Mouse (Mus musculus) heart, postnatal 0 days (tissue): ENCODE measurements around the gene Cxcl17. TPM values are rescaled to one million over a fixed set of nuclear protein-coding genes. Genes with fewer than 3 reads are reported as not detected.
"Not testable (repeated sequence)": the region's sequence is repeated elsewhere in the genome, so short reads cannot be mapped to it uniquely, and the experiment has no call there.

ENCODE experiments used
- ATAC-seq: fragments of 200-750 bp; cut with Nextera tagmentation; 2 replicates; pipeline ENCODE4 v1.8.0; 2017; ENCODE audit warnings: low read depth, moderate number of reproducible peaks, moderate library complexity; ENCODE audit not compliant: insufficient read depth
- DNase-seq: peaks from one replicate; pipeline ENCODE4 v3.0.0-alpha.2; 2016; ENCODE audit warnings: low spot score
- H3K27ac ChIP-seq: fragments of 300-500 bp; sonication (generic); 2 replicates; pipeline ENCODE4 v1.5.1; 2014; ENCODE audit warnings: low read depth, mild to moderate bottlenecking
- H3K27me3 ChIP-seq: fragments of 300-500 bp; sonication (generic); 2 replicates; pipeline ENCODE4 v1.6.1; 2014; ENCODE audit warnings: low read length, mixed read lengths; ENCODE audit not compliant: control insufficient read depth, insufficient read depth
- H3K36me3 ChIP-seq: fragments of 300-500 bp; sonication (generic); replicated peaks from 2 replicates; pipeline ENCODE4 v1.6.1; 2014; ENCODE audit warnings: low read length, mixed read lengths; ENCODE audit not compliant: control insufficient read depth, insufficient read depth
- H3K4me1 ChIP-seq: fragments of 300-500 bp; sonication (generic); 2 replicates; pipeline ENCODE4 v1.6.1; 2014; ENCODE audit warnings: antibody characterized with exemption; ENCODE audit not compliant: control insufficient read depth, insufficient read depth
- H3K4me2 ChIP-seq: fragments of 300-500 bp; sonication (generic); 2 replicates; pipeline ENCODE4 v1.6.1; 2014; ENCODE audit warnings: low read depth, mild to moderate bottlenecking, low read length, moderate library complexity
- H3K4me3 ChIP-seq: fragments of 300-500 bp; sonication (generic); 2 replicates; pipeline ENCODE4 v1.5.1; 2014; ENCODE audit warnings: low read depth, low read length
- H3K9ac ChIP-seq: fragments of 300-500 bp; sonication (generic); replicated peaks from 2 replicates; pipeline ENCODE4 v1.6.1; 2014; ENCODE audit warnings: low read depth, low read length, mixed read lengths
- H3K9me3 ChIP-seq: fragments of 300-500 bp; sonication (generic); replicated peaks from 2 replicates; pipeline ENCODE4 v1.6.1; 2016; ENCODE audit warnings: low read length; ENCODE audit not compliant: control insufficient read depth
- CTCF ChIP-seq: IDR thresholded peaks from 2 replicates; pipeline ENCODE4 v1.5.1; 2016; ENCODE audit warnings: antibody characterized with exemption, control low read depth, low read depth
- EP300 ChIP-seq: IDR thresholded peaks from 2 replicates; pipeline ENCODE4 v1.6.1; 2016; ENCODE audit warnings: antibody characterized with exemption, low read depth
- WGBS: fragments of 180-500 bp; shearing (Covaris S2); extraction: QIAGEN DNeasy Blood & Tissue Kit; methylation state at CpG from one replicate; pipeline ENCODE4 v1.1.7; 2014; 5-methylcytosine and 5-hydroxymethylcytosine counted together
- polyA plus RNA-seq: library from polyadenylated mRNA; unstranded; fragments of >200 nt; fragmentation: Nextera tagmentation; extraction: Ambion mirVana; gene quantifications from 2 replicates; pipeline ENCODE4 v1.2.1, GENCODE M21; 2015
- total RNA-seq: library from RNA; depleted of rRNA; stranded (reverse); fragments of >200 nt; gene quantifications from 2 replicates; pipeline ENCODE4 v1.2.3, GENCODE M21; 2014; ENCODE audit warnings: low replicate concordance

Gene Cxcl17
- total and polyA plus RNA-seq, 2 experiments from 2014 or later = 0.42 TPM; not detected in 1

DNA sequence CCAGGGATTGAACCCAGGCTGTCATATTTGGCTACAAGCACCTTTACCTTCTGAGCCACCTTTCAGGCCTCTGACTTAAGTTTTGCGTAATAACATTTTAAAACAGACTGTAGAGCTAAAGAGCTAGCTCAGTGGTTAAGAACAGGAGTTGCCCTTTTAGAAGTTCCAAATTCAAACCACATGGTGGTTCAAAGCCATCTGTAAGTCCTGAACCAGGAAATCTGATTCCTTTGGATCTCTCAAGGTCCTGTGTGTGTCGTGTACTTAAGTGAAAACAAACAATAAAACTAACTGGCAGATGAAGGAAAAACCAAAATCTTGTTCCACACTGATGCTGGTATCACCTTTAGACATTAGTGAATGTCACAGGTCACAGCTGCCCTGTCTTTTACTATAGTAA, 11.1 kb downstream of the Cxcl17 start:
- Histone ChIP-seq H3K4me3 (no peak overlapping the region), H3K9ac (no peak overlapping the region), H3K36me3 (no peaks in the 10 kb centered on the region), H3K9me3 (no peaks in the 10 kb centered on the region), H3K27ac (no peak overlapping the region), H3K4me2 (no peak overlapping the region), H3K4me1 (no peaks in the 10 kb centered on the region), H3K27me3 (no peaks in the 10 kb centered on the region)
- 74% methylated on average over 2 of the region's 2 CpGs for WGBS
- TF ChIP-seq CTCF (no peak), EP300 (no peak)
- DNase-seq (no peak), ATAC-seq (no peak)

DNA sequence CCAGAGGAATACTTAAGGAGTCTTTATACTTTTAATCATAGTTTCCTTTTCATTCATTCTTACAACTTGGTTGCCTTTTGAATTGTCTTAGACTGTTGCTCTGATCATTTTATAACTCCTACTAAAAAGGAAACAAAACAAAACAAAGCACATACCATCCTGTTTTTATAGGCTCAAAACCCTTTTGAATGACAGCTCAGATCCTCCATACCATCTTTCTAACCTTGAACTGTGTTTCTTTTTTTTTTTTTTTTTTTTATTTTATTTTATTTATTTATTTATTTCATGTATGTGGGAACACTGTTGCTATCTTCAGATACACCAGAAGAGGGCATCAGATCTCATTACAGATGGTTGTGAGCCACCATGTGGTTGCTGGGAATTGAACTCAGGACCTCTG, 13.7 kb downstream of the Cxcl17 start:
- H3K9ac ChIP-seq, H3K4me3 ChIP-seq, DNase-seq, H3K4me1 ChIP-seq, H3K36me3 ChIP-seq, H3K27me3 ChIP-seq, ATAC-seq, H3K27ac ChIP-seq, H3K9me3 ChIP-seq, H3K4me2 ChIP-seq: not testable (repeated sequence)

DNA sequence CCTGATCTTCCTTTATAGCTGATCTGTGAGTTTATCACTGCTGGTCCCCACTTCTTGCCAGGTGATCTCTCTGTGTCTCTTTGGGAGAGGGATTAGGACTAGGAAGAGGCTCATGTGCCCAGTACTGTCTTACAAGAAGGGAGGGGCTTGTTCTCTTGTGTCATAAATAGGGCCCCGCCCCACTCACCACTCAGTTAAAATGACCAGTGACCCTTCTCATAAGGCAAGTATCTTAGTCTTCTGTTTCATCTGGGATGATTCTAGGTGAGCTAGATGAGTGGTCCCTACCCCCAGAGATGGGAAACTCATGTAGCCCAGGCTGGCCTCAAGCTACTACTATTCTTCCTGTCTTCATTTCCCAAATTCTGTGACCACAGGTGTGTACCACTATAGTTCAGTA, 14.1 kb downstream of the Cxcl17 start, which contains the start of gene Lipe:
TSS of gene Lipe (minus strand) at position 101 of the 400 bp plus-strand sequence.
- no peaks in the 10 kb centered on the region for H3K27me3 ChIP-seq
- H3K9me3 ChIP-seq = no peaks in the 10 kb centered on the region
- peaks cover 8% of the 10 kb centered on the region for H3K4me1 ChIP-seq
- TF ChIP-seq EP300 = no peak
- no peak for TF ChIP-seq CTCF
- no peak for DNase-seq
- no peak within 1 kb of the TSS for H3K9ac ChIP-seq
- 96% methylated on average over 1 of the region's 1 CpGs for WGBS
- ATAC-seq = no peak
- H3K4me3 ChIP-seq = no peak within 1 kb of the TSS
- no peaks in the 10 kb centered on the region for H3K36me3 ChIP-seq
- no peak within 1 kb of the TSS for H3K27ac ChIP-seq
- H3K4me2 ChIP-seq = no peak within 1 kb of the TSS

DNA sequence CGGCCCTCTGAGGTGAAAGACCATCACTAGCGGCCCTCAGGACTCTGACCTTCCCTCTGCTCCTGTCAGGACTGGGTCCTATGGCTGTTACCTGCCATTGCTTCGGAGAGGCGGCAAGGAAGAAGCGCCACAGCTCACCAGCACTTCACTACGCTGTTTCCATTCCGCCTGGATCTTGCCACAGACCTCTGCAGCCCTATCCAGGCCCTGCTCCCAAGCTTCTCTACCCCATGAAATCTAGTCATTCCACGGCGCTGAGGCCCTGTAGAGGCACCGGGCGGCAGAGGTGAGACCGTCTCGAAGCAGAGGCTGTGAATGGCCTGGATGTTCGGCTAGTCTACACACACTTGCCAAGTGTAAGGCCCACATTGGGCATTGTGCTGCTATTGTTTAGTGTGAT, 16.1 kb downstream of the Cxcl17 start:
- ATAC-seq = no peak
- WGBS = 86% methylated on average over 14 of the region's 14 CpGs

DNA sequence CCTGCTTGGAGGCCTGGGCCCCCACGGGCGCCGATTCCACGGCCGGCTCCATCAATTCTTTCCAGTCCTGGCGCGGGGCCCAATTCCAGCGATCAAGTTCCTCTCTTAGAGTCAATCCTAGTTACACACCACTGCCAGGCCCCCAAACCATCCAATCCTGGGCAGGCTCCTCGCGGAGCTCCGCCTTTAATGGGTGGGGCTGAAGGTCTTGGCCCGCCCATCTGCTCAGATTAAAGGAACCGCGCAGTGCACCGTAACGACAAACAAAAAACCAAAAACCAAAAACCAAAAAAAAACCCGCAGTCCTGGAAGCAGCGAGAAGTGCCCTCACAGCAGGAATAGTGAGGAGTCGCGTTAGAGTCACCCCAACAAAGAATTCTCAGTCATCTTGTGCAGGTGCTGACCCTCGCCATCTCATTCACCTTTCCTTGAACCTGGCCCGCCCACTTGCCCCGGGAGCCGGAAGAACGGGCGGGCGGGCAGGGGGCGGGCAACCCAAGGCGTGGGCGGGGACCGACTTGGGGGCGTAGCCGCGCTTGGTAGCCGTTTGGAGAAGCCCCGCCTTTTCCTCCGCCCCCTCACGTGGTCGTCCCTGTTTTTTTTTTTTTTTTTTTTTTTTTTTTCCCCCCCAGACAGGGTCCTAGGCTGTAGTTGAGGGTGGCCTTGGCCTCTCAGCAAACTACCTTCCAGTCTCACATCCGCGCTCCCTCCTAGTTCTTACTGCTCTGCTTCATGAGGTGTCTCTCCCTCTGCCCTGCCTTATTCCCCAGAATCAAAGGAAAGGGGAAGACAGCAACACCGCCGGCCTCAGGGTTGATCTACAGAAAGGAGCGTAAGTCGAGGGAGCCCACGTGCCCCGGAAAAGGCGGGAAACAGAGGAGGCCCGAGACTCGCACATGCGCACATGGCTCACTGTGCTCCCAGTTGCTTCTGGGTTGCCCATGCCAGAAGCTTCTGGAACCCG, 16.8 kb downstream of the Cxcl17 start:
- TF ChIP-seq CTCF (0 out of 2 replicates have a peak, but pooled peaks have one; percentile 1), EP300 (no peak)
- Histone ChIP-seq H3K9me3 (no peaks in the 10 kb centered on the region), H3K36me3 (no peaks in the 10 kb centered on the region), H3K9ac (peak overlapping the region; percentile 76), H3K27ac (peak overlapping the region; percentile 72), H3K4me3 (peak overlapping the region; percentile 81), H3K4me1 (peaks cover 21% of the 10 kb centered on the region), H3K4me2 (peak overlapping the region; percentile 89), H3K27me3 (no peaks in the 10 kb centered on the region)
- DNase-seq = peak; percentile 95
- ATAC-seq = peak; percentile 98
- whole genome bisulfite sequencing = 7% methylated on average over 48 of the region's 52 CpGs

More for the DNA sequence above, 16.1 kb downstream of the Cxcl17 start:
- H3K4me3 ChIP-seq = 0 out of 2 replicates have a peak overlapping the region, but pooled peaks have one; percentile 81
- peaks cover 16% of the 10 kb centered on the region for H3K4me1 ChIP-seq
- TF ChIP-seq CTCF (no peak), EP300 (no peak)
- DNase-seq = no peak
- H3K27ac ChIP-seq = peak overlapping the region; percentile 69; the same call in 1 of the 2 replicates
- no peaks in the 10 kb centered on the region for H3K36me3 ChIP-seq
- H3K9me3 ChIP-seq = no peaks in the 10 kb centered on the region
- no peak overlapping the region for H3K9ac ChIP-seq
- H3K27me3 ChIP-seq = no peaks in the 10 kb centered on the region
- peak overlapping the region; percentile 89; the same call in 1 of the 2 replicates for H3K4me2 ChIP-seq
